Mouse (Mus musculus): ENCODE data around the gene Tfap2c. TPM values are rescaled to one million over a fixed set of nuclear protein-coding genes. Genes with fewer than 3 reads are reported as not detected.

Gene Tfap2c
- polyA plus RNA-seq, 1 experiment from 2014 or later: 5.9 TPM

Other genes with a start within 250 kb of the Tfap2c start
- gene Fam210b, start 204.0 kb upstream of the Tfap2c start, polyA plus RNA-seq (2014; fragmentation: Nextera tagmentation; extraction: Ambion mirVana): 14.9 and 15.9 TPM in 2 replicates
- gene Aurka, start 179.1 kb upstream of the Tfap2c start, polyA plus RNA-seq (2014; fragmentation: Nextera tagmentation; extraction: Ambion mirVana): 219 and 224 TPM in 2 replicates
- gene Cstf1, start 178.9 kb upstream of the Tfap2c start, polyA plus RNA-seq (2014; fragmentation: Nextera tagmentation; extraction: Ambion mirVana): 52.1 and 60.3 TPM in 2 replicates
- gene Cass4, start 155.8 kb upstream of the Tfap2c start, polyA plus RNA-seq (2014; fragmentation: Nextera tagmentation; extraction: Ambion mirVana): 0.11 and 0.35 TPM in 2 replicates
- 74.6 and 78.9 TPM in 2 replicates for gene Rtf2, start 109.0 kb upstream of the Tfap2c start, polyA plus RNA-seq (2014; fragmentation: Nextera tagmentation; extraction: Ambion mirVana)
- 0.56 and 1.1 TPM in 2 replicates for gene Gcnt7, start 91.0 kb upstream of the Tfap2c start, polyA plus RNA-seq (2014; fragmentation: Nextera tagmentation; extraction: Ambion mirVana)
- gene Fam209, start 77.1 kb upstream of the Tfap2c start, polyA plus RNA-seq (2014; fragmentation: Nextera tagmentation; extraction: Ambion mirVana): not detected in 2 replicates

All from limb, embryonic 11.5 days (tissue).